Comparison of ENCODE assay signal across 36 mouse cellular contexts in the genomic region with DNA sequence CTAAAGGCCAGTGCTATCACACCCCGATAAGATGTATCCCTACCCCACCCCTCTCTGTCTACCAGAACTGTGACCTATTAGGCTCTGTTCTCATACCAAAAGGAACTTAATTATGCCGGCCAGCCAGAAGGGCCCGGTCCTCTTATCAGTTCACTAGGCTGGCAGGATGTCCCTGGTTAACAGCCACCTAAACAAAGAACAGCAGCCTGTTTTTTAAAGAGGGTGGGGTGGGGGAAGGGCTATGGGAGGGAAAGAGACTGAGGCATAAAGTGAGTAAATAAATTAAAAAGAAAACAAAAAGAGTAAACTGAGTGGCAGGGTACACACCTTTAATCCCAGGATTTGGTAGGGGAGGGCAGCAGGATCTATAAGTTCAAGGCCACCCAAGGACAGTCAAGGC. TPM values are rescaled to one million over a fixed set of nuclear protein-coding genes. Genes with fewer than 3 reads are reported as not detected.
A peak's percentile ranks its signal among the peaks of the same experiment; 100 is the strongest.
DNase-seq lines count a peak whose midpoint lies in the region; ATAC-seq lines count a peak whose summit lies in the region.
"Had no signal": no experiment of that assay in that cellular context is flagged by ENCODE, and none has a peak within 500 bp of the region (broad histone marks: within the 10 kb centered on the region; RNA-seq: fewer than 3 reads in every experiment).

No protein-coding gene starts in this region.

- no peaks in the 10 kb centered on the region for H3K9me3 ChIP-seq in liver, embryonic 16.5 days (replicated peaks; ENCODE audit: control insufficient read depth, low read length)
- no peaks in the 10 kb centered on the region; the same call in 1 of the 2 replicates for H3K9me3 ChIP-seq in embryonic facial prominence, embryonic 10.5 days
- no peaks in the 10 kb centered on the region for H3K9me3 ChIP-seq in kidney, embryonic 15.5 days (replicated peaks)
- H3K9me3 ChIP-seq in midbrain, embryonic 16.5 days (replicated peaks; ENCODE audit: control insufficient read depth, low read length, poor library complexity, severe bottlenecking) = no peaks in the 10 kb centered on the region
- H3K9me3 ChIP-seq: embryonic facial prominence, embryonic 15.5 days; forebrain, embryonic 12.5 days; heart, embryonic 15.5 days; hindbrain, embryonic 13.5 days; lung, embryonic 15.5 days; midbrain, embryonic 12.5 days; neural tube, embryonic 13.5 days had no signal

- no peak overlapping the region for H3K9ac ChIP-seq in liver, embryonic 16.5 days (ENCODE audit: low read depth, low read length)
- H3K9ac ChIP-seq in kidney, embryonic 15.5 days = no peak overlapping the region
- H3K9ac ChIP-seq in midbrain, embryonic 16.5 days (ENCODE audit: low read depth, low read length) = no peak overlapping the region
- H3K9ac ChIP-seq: embryonic facial prominence, embryonic 15.5 days; forebrain, embryonic 12.5 days; forebrain, postnatal 0 days; heart, embryonic 15.5 days; hindbrain, embryonic 13.5 days; lung, embryonic 15.5 days; midbrain, embryonic 12.5 days; neural tube, embryonic 13.5 days had no signal

- peak; percentile 7 to 22 for DNase-seq in heart, postnatal 10 days
- no peak for DNase-seq in heart, postnatal 36 days
- DNase-seq in R1 (ENCODE audit: low read depth, low spot score) = peak; percentile 90
- DNase-seq in embryonic facial prominence, embryonic 10.5 days (ENCODE audit: low spot score) = no peak
- DNase-seq: adrenal gland, postnatal 25 days; cerebellum, adult 11-12 months; cerebellum, adult 9-11 months; forebrain, postnatal 0 days; heart, postnatal 4 days; kidney, adult 9 months; kidney, postnatal 25 days; thymus, postnatal 14 days had no signal

- WGBS in liver, embryonic 16.5 days (ENCODE audit: insufficient replicate concordance) = 4% methylated on average over 3 of the region's 3 CpGs
- 22% methylated on average over 3 of the region's 3 CpGs for WGBS in embryonic facial prominence, embryonic 10.5 days
- 9% methylated on average over 3 of the region's 3 CpGs for WGBS in kidney, embryonic 15.5 days
- 40% methylated on average over 3 of the region's 3 CpGs for WGBS in midbrain, embryonic 16.5 days

- no peaks in the 10 kb centered on the region for H3K36me3 ChIP-seq in liver, embryonic 16.5 days (ENCODE audit: control insufficient read depth, insufficient read depth)
- no peaks in the 10 kb centered on the region for H3K36me3 ChIP-seq in embryonic facial prominence, embryonic 10.5 days (replicated peaks)
- no peaks in the 10 kb centered on the region for H3K36me3 ChIP-seq in kidney, embryonic 15.5 days
- H3K36me3 ChIP-seq in midbrain, embryonic 16.5 days (ENCODE audit: control insufficient read depth, insufficient read depth, low read length) = no peaks in the 10 kb centered on the region
- H3K36me3 ChIP-seq: embryonic facial prominence, embryonic 15.5 days; forebrain, embryonic 12.5 days; heart, embryonic 15.5 days; hindbrain, embryonic 13.5 days; lung, embryonic 15.5 days; midbrain, embryonic 12.5 days; neural tube, embryonic 13.5 days had no signal

- ATAC-seq in liver, embryonic 16.5 days (ENCODE audit: low read depth) = peak; percentile 32; the same call in 1 of the 2 replicates
- ATAC-seq in kidney, embryonic 15.5 days (replicated peaks; ENCODE audit: low FRiP score) = no peak
- ATAC-seq in midbrain, embryonic 16.5 days = no peak
- ATAC-seq: forebrain, postnatal 0 days; intestine, embryonic 16.5 days; Patski had no signal

- intact Hi-C loops in heart, postnatal 10 days (cut with DNase I) = no loop called here
- intact Hi-C loops in heart, postnatal 36 days (cut with DNase I) = no loop called here

- no peaks in the 10 kb centered on the region for H3K27me3 ChIP-seq in liver, embryonic 16.5 days (ENCODE audit: control insufficient read depth, insufficient read depth, low read depth, low read length)
- 0 out of 2 replicates have a peak, but pooled peaks cover 3% of the 10 kb centered on the region for H3K27me3 ChIP-seq in embryonic facial prominence, embryonic 10.5 days (replicated peaks; ENCODE audit: low read depth, poor library complexity, severe bottlenecking)
- H3K27me3 ChIP-seq in kidney, embryonic 15.5 days = no peaks in the 10 kb centered on the region
- no peaks in the 10 kb centered on the region for H3K27me3 ChIP-seq in midbrain, embryonic 16.5 days (ENCODE audit: control insufficient read depth, insufficient read depth, low read depth, low read length)
- H3K27me3 ChIP-seq: embryonic facial prominence, embryonic 15.5 days; forebrain, embryonic 12.5 days; heart, embryonic 15.5 days; lung, embryonic 15.5 days; midbrain, embryonic 12.5 days; neural tube, embryonic 13.5 days; Patski had no signal

- no peak overlapping the region for H3K4me2 ChIP-seq in liver, embryonic 16.5 days (ENCODE audit: low read depth, low read length)
- H3K4me2 ChIP-seq in kidney, embryonic 15.5 days = no peak overlapping the region
- H3K4me2 ChIP-seq in midbrain, embryonic 16.5 days (ENCODE audit: low read length) = no peak overlapping the region
- H3K4me2 ChIP-seq: embryonic facial prominence, embryonic 15.5 days; forebrain, embryonic 12.5 days; heart, embryonic 15.5 days; hindbrain, embryonic 13.5 days; lung, embryonic 15.5 days; midbrain, embryonic 12.5 days; neural tube, embryonic 13.5 days had no signal

- H3K4me1 ChIP-seq in liver, embryonic 16.5 days (ENCODE audit: control insufficient read depth, low read depth, low read length) = no peaks in the 10 kb centered on the region
- H3K4me1 ChIP-seq in embryonic facial prominence, embryonic 10.5 days = 0 out of 2 replicates have a peak, but pooled peaks cover 6% of the 10 kb centered on the region
- no peaks in the 10 kb centered on the region for H3K4me1 ChIP-seq in kidney, embryonic 15.5 days
- no peaks in the 10 kb centered on the region for H3K4me1 ChIP-seq in midbrain, embryonic 16.5 days (ENCODE audit: control insufficient read depth, insufficient read depth, low read length)
- H3K4me1 ChIP-seq: embryonic facial prominence, embryonic 15.5 days; forebrain, embryonic 12.5 days; heart, embryonic 15.5 days; hindbrain, embryonic 13.5 days; lung, embryonic 15.5 days; midbrain, embryonic 12.5 days; neural tube, embryonic 13.5 days had no signal

- no peak overlapping the region for H3K27ac ChIP-seq in liver, embryonic 16.5 days (ENCODE audit: low read length)
- no peak overlapping the region for H3K27ac ChIP-seq in embryonic facial prominence, embryonic 10.5 days (replicated peaks)
- no peak overlapping the region for H3K27ac ChIP-seq in kidney, embryonic 15.5 days
- no peak overlapping the region for H3K27ac ChIP-seq in midbrain, embryonic 16.5 days (ENCODE audit: low read length)
- H3K27ac ChIP-seq: embryonic facial prominence, embryonic 15.5 days; forebrain, embryonic 12.5 days; heart, embryonic 15.5 days; hindbrain, embryonic 13.5 days; lung, embryonic 15.5 days; midbrain, embryonic 12.5 days; neural tube, embryonic 13.5 days had no signal

- no peak overlapping the region for H3K4me3 ChIP-seq in liver, embryonic 16.5 days (ENCODE audit: low read depth, low read length)
- H3K4me3 ChIP-seq in embryonic facial prominence, embryonic 10.5 days = no peak overlapping the region
- H3K4me3 ChIP-seq in kidney, embryonic 15.5 days (replicated peaks) = no peak overlapping the region
- no peak overlapping the region for H3K4me3 ChIP-seq in midbrain, embryonic 16.5 days (ENCODE audit: low read depth, low read length)
- H3K4me3 ChIP-seq: embryonic facial prominence, embryonic 15.5 days; forebrain, embryonic 12.5 days; heart, embryonic 15.5 days; hindbrain, embryonic 13.5 days; lung, embryonic 15.5 days; midbrain, embryonic 12.5 days; neural tube, embryonic 13.5 days had no signal

RNA-seq across cellular contexts. Expression of a gene that starts 34.9 kb away (rescaled TPM):
- total RNA-seq in heart, postnatal 10 days (2021) = not detected
- not detected for total RNA-seq in heart, postnatal 36 days (2021)
- polyA plus RNA-seq in liver, embryonic 16.5 days (2015; fragmentation: Nextera tagmentation; extraction: Ambion mirVana) = not detected in 2 replicates
- polyA plus RNA-seq in embryonic facial prominence, embryonic 10.5 days (2016; fragmentation: Nextera tagmentation; extraction: Ambion mirVana) = 0.31 and 0.43 TPM in 2 replicates
- not detected in 2 replicates for polyA plus RNA-seq in kidney, embryonic 15.5 days (2015; fragmentation: Nextera tagmentation; extraction: Ambion mirVana)
- not detected in 2 replicates for polyA plus RNA-seq in midbrain, embryonic 16.5 days (2015; fragmentation: Nextera tagmentation; extraction: Ambion mirVana)
- total RNA-seq: adrenal gland, adult 18-20 months; adrenal gland, postnatal 25 days; forebrain, postnatal 0 days; gastrocnemius, adult 8-10 months; gastrocnemius, postnatal 4 days; heart, postnatal 4 days; layer of hippocampus, adult 18-20 months; layer of hippocampus, postnatal 10 days; left cerebral cortex, adult 18-20 months; left cerebral cortex, postnatal 14 days; liver, adult 2 months; megakaryocyte, adult 5-6 weeks had no signal
- polyA plus RNA-seq: cortical plate, adult 2 months; forebrain, postnatal 0 days; heart, embryonic 15.5 days; hindbrain, embryonic 13.5 days; intestine, embryonic 16.5 days; liver, adult 2 months; neural tube, embryonic 13.5 days had no signal

RNA-seq across cellular contexts. Expression of a gene that starts 45.6 kb away (rescaled TPM):
- total RNA-seq in heart, postnatal 10 days (2021) = under 1 TPM; 0.07 to 0.10 TPM
- total RNA-seq in heart, postnatal 36 days (2021) = not detected
- 0.46 and 0.57 TPM in 2 replicates for polyA plus RNA-seq in liver, embryonic 16.5 days (2015; fragmentation: Nextera tagmentation; extraction: Ambion mirVana)
- polyA plus RNA-seq in embryonic facial prominence, embryonic 10.5 days (2016; fragmentation: Nextera tagmentation; extraction: Ambion mirVana) = 0.02 TPM in 1 of 2 replicates, not detected in the other
- polyA plus RNA-seq in kidney, embryonic 15.5 days (2015; fragmentation: Nextera tagmentation; extraction: Ambion mirVana) = 0.03 TPM in 2 replicates
- polyA plus RNA-seq in midbrain, embryonic 16.5 days (2015; fragmentation: Nextera tagmentation; extraction: Ambion mirVana) = 0.10 TPM in 1 of 2 replicates, not detected in the other
- total RNA-seq: adrenal gland, postnatal 25 days; forebrain, postnatal 0 days; gastrocnemius, adult 8-10 months; gastrocnemius, postnatal 4 days; left cerebral cortex, adult 18-20 months had no signal
- polyA plus RNA-seq: embryonic facial prominence, embryonic 15.5 days; forebrain, embryonic 12.5 days; heart, embryonic 15.5 days; intestine, embryonic 16.5 days; limb, embryonic 11.5 days; midbrain, embryonic 12.5 days; neural tube, embryonic 13.5 days; Patski; urinary bladder, adult 2 months had no signal

Comparison
In these comparisons a context has a peak if more than half of its experiments do, and no peak if none do; other contexts are left out.
1. DNase-seq: peak in heart, postnatal 10 days (2 of 2) and R1 (single experiment); none in heart, postnatal 36 days (0 of 2) and embryonic facial prominence, embryonic 10.5 days (single experiment).